Mouse (Mus musculus) right cerebral cortex, postnatal 10 days (tissue): ENCODE measurements around the gene Gm20388.
A peak's percentile ranks its signal among the peaks of the same experiment; 100 is the strongest.

ENCODE experiments used
- DNase-seq, 2 experiments: peaks; one replicate each; pipeline ENCODE4 v3.0.0; 2021; ENCODE audit warnings: low spot score in 2 of 2

Gm20388 gene

DNA sequence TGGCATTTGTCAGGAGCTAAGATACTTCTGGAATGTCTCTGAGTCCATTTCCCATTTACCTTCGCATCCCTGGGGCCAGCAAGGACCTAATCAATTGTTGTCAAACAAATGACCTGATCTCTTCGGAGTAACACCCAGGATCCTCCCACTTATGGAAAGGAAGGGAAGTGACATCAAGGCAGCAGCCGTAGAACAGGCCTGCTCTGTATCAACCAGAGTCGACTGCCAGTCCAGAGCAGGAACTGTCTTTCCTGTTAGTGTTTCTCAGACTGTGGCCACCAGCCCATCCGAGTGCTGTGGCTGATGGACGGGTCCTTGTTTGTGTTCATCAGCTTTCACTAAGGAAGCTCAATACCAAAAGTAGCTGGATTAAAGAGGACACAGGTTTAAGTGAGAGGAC, 213.6 kb downstream of the Gm20388 start:
- DNase-seq: no peak

DNA sequence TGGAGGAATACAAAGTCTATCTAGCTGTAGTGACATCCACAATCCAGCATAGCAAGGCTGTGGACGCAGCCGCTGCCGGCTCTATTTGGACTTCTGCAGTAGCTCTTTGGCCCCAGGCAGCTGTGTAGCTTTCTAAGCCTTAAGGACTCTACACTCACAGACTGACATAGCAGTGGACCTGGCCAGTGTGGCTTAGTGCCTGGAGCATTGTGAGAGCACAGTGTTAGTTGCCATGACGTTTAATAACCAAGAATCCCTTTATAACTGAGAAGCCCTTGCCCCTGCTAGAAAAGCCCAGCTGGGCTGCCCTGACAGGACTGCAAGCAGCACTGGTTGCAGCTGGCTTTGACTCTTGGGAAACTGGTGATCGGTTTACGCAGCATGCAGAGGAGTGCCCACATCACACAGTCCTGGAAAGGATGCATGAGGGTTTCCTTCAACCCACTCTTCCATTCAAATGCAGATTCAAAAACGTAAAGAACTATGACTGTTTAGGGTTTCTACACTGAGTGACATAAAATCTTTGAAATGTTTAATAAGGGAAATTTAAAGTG, 214.3 kb downstream of the Gm20388 start:
- no peak for DNase-seq

DNA sequence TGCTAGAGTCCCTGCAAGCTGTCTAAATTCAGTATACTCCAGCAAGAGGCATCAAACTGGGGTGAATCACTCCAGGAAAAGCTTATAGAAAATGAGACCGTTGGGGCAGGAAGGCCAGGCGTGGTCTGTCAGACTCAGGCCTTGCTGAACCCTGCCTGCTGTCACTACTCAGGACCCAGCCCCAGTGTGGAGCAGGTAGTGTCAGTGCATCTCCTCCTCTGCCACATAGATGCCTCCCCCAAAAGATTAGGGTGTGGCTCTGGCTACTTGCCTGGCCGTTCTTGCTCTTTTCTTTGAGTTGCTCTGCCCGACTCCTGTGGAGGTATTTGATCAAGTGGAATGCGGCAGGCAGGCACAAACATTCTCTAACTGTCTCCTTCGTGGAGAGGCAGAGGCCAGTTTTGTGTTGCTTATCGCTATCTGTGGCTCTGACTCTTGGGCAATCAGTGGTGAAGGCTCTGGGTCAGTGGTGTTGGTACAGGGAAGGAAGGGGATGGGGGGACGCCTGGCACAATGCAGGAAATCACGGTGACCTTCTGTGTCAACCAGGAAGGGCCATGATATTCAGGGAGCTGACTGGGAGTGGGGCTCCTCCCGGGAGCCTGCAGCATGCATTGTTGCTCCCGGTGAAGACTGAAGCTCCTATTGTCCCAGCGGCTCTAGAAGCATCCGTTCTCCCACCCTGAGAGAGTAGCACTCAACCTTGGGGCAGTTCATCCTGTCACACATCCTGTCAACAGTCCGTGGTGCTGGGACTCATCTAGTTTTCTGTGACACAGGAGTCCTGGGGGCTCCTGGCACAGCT, 215.9 kb downstream of the Gm20388 start:
- DNase-seq: no peak

DNA sequence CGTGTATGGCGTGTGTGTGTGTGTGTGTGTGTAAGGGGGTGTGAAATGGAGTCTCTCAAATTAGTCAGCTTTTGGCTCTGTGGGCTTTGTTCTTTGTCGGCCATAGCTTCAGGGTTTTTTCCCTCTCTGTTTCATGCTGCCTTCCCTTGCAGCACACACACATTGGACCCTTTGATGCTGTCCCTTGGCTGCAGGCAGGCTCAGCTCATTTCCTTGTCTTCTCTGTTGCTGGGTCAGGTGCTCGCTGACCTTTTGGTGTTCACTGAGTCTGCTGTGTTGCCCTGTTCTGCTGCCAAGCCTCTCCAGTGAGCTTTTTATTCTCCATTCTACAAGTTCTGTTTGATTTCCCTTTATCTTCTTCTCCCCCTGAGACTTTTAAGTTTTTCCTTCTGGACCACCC, 218.9 kb downstream of the Gm20388 start:
- no peak for DNase-seq

DNA sequence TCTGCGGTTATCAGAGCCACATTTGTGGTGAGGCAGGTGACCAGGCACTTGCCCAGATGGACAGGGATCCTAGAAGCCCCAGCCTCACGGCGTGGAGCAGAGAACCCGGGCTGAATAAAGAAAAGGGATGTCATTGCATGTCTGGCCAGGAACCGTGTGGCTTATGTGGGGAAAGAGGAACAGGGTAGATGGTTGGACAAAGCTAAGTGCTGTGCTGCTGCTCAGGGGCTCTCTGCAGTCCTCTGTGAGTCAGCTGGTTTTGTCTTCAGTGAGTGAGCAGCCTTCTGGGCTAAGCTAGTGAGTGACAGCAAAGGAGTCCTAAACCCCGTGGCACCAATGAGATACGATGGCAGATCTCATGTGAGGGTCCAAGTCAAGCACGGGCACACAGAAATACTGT, 220.5 kb downstream of the Gm20388 start:
- no peak for DNase-seq

DNA sequence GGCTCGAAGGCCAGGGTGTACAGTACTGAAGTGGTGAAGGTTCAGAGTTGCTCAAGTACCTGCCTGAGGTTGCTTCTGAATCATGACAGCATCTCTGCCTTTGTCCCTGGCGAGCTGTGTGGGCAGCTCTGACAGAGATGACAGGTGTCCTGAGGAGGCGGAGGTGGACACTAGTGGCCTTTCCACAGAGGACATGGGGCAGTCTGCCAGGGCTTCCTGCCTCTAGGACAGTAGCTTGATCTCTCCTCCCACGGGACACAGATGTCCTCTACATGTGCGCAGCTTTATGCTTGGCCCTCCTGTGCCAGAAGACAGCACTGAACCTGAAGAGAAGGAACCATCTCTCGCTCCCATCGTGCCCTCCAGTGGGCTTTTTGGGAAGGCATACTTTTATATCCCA, 222.5 kb downstream of the Gm20388 start:
- DNase-seq: no peak

DNA sequence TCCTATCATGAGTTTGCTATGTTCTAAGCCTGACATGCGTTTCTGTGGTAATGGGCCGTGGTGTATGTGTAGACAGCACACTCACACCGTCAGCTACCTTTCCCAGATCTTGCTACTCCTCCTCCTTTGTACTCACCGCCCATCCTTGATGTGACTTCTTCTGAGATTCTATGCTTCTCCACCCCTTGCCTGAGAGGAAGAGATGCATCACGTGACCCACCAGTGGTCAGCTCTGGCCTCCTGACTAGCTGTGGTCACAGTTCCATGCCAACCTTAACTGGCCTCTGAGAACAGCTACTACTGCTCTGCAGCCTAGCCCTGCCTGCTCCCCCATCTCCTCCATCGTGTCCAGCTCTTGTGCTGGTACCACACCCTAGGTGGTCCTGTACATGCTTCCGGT, 225.0 kb downstream of the Gm20388 start:
- no peak for DNase-seq

DNA sequence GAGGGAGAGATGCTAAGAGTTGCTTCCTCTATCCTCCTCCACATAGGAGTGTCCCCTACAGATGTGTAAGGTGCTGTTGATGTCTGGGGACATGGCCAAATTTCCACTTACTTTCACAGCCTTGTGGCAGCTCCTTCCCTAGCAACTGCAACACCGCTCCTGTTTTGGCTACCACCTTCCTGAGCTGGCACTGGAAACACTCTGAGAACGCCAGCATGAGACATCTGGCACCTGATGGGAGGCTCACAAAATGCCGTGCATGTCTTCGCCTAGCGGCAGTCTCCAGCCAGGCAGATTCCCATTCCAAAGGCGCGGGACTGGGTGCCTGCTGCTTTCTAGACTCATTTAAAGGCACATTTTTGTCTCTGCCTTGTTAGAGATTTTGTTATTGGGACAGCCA, 226.0 kb downstream of the Gm20388 start:
- DNase-seq: peak; percentile 79 to 88

DNA sequence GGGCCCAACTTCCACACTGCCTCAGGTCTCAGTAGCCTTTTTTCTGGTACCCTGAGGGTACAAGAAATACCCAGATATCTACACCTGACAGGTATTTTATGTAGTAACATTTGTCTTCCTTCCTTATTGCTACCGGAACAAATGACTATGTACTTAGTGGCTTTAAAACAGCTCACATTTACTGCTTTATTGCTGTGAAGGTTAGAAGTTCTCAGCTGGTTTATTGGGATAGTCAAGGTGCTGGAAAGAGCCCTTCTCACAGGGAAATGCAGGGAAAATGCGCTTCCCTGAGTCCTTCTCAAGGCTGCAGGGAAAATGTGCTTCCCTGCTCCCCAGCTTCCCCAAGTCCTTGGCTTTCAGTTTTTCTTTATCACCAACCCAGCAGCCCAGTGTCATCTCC, 228.3 kb downstream of the Gm20388 start:
- no peak for DNase-seq

DNA sequence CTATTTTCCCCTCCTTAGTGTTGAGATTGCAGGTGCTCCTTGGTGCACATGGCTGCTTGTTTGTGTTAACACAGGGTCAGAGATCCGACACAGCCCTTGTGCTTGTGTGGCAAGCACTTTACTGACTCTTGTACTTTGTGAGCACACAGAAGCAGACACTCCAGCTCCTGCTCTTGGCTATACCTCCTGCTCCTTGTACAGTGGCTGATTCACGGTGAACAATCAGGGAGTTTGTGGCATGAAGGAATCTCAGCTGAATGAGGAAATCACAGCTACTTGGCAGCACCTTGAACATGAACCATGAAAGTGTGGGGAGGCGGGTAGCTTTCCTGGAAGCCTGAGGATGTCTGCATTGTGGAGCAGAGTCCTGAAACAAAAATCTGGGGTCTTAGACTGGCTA, 230.1 kb downstream of the Gm20388 start:
- no peak for DNase-seq

DNA sequence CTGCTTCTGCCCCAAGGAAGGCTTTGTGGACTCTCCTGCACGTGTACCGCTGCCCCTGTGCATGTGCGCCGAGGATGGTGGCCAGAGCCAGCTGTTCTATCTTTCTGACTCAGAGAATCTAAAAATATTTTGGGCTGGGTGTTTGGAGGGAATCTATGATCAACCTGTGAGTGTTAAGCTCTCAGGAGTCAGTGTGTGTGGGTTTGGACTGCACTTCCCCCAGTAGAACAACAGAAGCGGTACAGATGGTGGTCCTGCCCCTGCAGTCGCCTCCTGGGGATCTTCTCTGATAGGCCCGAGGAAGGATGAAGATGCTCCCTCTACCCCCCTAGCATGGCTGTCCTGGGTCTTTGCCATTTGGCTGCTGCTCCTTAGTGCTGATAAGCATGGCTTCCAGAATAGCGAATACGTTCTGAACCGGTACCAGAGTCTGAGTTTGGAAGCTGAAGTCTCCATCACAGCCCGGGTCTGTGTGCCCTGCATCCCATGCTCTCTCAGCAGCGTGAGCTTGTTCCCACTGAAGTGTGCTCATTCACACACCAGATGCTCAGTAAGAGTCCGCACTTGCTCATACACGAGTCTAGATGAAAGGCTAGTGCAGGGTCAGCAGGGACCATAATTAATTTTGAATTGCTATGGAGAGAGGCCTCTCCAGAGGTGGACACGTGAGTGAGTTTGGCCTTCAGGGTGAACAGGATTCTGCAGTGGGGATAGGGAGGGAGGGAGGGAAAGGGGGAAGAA, 233.4 kb downstream of the Gm20388 start:
- peak; percentile 59 to 63 for DNase-seq

DNA sequence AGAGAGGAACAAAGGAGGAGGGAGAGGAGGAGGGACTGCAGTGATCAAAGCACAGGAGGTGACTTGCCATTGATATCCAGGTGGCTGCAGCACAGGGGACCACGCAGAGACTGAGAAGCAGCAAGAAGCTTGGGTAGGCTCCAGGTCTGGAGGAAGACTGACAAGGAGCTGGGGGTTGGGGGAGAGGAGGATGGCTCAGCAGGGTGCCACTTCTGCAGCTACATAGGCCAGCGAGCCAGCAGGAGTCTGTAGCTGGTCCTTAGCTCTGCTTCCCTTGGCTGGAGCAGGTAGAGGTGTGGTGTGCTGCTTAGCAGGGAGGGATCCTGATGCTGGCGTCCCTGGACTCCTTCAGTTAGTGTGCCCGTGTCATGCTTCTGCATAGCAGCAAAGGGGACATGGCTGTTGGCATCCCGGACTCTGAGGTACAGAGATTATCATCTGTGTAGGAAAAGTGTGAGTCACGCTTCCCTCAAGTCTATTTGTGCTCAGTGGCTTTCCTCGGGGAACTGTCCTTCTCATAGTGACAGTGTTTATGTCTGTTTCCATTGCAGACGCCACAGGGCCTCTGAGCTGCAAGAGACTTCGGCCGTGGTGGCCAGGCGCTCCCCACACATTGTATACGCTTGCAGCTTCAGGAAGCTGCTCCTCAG, 234.1 kb downstream of the Gm20388 start:
- DNase-seq: peak in 1 of 2 experiments; percentile 47

DNA sequence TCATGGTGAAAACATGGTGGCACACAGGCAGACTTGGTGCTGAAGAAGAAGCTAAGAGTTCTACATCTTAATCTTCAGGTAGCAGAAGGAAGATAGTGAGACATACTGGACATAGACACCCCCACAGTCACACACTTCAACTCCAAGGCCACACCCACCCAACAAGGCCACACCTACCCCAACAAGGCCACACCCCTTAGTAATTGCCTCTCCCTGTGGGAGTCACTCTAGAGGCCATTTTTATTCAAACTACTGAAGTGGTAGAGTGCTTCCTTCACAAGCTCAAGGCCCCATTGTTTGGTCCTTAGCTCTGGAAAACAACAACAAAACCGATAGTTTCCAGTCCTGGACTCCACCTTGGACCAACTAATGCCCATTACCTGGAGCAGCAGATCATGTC, 235.4 kb downstream of the Gm20388 start:
- no peak for DNase-seq

DNA sequence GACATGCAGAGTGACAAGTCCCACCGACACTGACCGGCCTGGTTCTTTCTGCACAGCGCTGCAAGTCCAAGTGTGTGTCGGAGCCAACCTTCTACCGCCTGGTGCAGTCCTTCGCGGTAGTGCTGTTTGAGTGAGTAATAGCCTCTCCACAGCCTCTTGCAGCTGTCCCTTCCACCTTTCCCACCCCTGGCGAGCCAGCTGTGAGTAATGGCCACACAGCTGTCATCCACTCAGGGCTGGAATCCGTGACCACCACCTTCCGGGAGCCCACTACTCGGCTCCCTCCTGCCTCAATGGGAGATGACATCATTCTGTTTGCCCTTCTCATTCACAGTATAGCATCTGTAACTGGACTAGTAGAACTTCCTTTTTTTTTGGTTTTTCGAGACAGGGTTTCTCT, 239.4 kb downstream of the Gm20388 start:
- no peak for DNase-seq

DNA sequence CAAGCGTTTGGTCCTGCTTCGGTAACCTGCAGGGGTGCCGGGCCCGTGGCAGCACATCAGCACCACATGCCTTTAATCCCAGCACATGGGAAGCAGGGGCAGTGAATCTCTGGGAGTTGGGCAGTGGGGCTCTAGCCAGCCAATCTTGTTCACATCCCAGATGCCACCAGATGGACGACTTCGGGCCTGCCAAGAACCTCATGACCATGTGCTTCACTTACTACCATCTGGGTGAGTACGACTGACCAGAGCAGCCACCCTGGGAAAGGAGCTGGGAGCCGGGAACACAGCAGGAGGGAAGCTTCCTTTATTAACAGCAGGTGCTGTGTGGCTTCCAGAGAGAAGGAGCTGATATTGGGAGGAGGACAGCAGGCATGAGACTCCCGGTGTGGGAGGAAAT, 240.5 kb downstream of the Gm20388 start:
- DNase-seq: no peak

DNA sequence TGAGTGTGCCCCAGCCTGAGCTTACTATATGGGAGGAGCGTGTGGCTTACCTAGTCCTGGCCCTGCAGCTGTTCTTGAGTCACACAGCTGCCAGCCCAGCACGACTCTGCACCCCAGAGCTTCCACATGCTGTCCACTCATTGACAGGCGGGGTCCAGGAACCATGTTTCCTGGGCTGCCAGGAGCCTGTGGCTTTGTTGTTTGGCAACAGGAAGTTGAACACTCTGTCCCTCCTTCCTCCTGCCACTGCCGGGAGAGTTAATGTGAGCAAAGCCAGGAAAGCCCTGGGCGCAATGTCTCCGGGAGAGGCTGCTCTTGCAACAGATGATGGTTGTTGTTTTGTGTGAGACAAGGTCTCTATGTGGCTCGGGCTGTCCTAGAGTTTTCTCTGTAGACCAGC, 242.0 kb downstream of the Gm20388 start:
- DNase-seq: no peak

DNA sequence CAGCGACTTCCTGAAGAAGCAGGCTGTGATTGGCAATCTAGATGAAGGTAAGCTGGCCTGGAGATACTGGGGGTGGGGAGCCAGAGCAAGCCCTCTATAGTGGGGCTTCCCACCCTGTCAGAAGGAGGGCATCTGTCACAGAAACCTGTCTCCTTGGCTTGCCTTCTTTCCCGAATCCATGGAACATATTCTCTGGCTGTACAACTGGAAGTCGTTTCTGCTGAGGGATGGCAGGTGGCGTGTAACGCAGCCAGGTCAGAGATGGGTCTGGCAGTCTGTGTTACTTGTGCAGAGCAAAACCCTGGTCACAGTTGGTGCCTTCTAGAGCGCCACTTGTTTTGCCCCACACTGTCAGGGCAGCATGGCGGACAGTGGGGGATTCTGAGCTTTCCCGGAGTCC, 249.7 kb downstream of the Gm20388 start:
- DNase-seq: no peak

DNA sequence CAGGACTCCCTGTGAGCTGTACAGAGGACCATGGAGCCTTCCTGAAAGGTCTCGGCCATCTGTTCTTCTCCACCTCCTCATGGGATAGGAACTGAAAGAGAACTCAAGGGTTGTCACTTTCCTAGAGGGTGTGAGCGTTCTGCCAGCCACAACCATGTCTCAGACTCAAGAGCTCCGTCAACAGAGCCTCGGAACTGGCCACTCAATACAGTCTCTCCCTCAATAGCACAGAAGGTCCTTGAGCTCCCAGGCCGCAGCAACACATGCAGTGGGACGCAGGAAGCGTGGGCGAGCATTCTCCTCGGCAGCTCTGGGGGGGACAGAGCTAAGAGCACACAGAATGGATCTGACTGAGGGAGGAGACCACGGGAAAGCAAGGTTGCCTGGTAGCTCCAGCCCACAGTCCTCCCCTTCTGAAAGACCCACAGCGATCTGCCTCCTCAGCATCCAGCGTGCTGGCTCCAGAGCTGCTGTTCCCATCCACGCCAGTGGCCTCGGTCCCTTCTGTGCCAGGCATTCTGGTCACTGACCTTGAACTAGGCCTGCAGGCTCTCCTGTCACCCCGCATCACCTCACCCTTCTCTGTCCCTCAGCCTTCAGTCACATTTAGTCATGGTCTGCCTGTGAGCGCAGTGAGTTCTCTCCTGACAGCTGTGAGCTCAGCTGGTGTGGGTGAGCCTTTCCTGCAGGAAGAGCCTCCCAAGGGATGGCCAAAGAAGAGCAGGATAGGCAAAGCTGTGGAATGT, 251.2 kb downstream of the Gm20388 start:
- DNase-seq: no peak

DNA sequence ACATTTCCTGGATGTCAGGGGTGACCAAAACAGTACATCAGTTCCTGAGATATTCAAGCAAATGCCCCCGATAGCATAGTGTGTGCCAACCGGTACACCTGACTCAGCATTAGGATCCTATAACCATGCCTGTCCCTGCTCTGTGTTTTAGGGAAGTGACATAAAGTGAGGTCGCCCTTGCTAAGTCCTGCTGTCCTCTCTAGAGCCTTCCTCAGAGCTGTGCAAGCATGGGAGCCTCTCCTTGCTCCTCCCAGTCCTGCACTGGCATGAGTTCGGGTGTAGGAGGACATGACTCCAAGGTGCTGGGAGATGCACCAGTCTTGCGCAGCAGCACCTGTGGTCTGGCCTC, 251.7 kb downstream of the Gm20388 start:
- no peak for DNase-seq

DNA sequence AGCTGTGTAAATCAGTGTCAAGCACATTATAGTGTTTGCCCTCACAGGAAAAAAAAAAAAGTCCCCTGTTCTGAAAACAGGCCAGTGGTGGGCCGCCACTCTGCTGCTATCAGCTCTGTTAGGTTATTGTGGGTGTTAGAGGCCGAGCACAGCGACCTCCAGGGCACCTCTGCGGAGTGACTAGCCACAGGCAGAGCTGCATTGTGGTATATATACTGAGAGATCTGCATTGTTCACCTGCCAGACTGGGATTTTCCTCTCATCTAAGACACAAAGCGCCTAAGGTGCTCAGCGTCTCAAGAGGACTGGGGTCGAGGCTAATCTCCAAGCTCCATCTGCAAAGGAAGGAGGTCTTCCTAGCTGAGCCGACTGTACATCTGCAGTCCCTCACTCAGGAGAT, 252.7 kb downstream of the Gm20388 start:
- no peak for DNase-seq

DNA sequence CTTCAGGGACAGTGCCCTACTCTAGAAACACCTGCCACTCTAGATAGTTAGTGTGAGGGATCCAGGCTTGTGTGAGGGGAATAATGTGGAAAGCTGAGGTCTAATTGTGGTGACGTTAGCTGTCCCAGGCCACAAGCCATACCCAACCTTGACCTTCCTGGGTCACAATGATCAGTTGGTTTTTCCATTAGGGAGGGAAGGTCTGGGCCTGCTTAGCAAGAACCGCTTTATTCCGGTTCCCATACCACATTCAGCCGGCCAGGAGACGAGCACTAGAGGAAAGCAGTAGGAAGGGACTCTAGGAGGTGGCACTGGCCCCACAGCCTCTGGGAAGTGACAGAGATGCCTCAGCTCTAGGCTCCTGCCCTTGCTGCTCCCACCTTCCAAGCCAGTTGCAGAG, 253.4 kb downstream of the Gm20388 start:
- DNase-seq: no peak

DNA sequence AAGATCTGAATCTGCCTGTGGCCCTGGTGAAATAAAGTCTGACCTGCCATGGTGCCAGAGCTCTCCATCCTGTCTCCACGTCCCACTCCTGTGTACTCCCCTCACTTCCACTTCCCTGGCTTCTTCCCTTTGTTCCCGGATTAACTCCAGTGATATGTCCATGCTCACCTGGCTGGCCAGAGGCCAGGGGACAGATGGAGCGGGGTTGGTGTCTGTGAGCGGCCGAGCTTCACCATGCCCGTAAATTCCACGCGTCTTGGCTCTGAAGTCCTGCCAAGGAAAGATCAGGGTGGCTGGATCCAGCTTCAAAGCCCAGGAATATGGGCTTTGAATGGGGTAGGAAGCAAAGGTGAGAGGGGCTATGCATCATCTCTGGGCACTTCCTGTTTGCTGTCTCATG, 256.5 kb downstream of the Gm20388 start:
- no peak for DNase-seq
